Mouse (Mus musculus) layer of hippocampus, adult 9-10 months (tissue): Measurements from ENCODE around the gene Gm10644.
"Not testable (repeated sequence)": the region's sequence is repeated elsewhere in the genome, so short reads cannot be mapped to it uniquely, and the experiment has no call there.

Experiments
- DNase-seq: peaks from one replicate; pipeline ENCODE4 v3.0.0; 2022; ENCODE audit warnings: low spot score

Gm10644 gene

GRCm38 (mm10) chr8:83955106-83955957 is at the start of gene Gm10644, which contains the start of gene Asf1b:
TSS of gene Gm10644 (minus strand) at chr8:83955205.
TSS of gene Asf1b (plus strand) at chr8:83955507.
- peak; percentile 97 for DNase-seq

GRCm38 (mm10) chr8:84004533-84005201 is 49.7 kb upstream of the Gm10644 start:
- DNase-seq = peak; percentile 79

- no peak for DNase-seq
Observed at GRCm38 (mm10) chr8:84003612-84004246, 48.7 kb upstream of the Gm10644 start.

GRCm38 (mm10) chr8:84002957-84003611 is 48.1 kb upstream of the Gm10644 start:
- no peak for DNase-seq

- no peak for DNase-seq
Observed at GRCm38 (mm10) chr8:84001281-84002000, 46.4 kb upstream of the Gm10644 start, which contains the start of gene 1700067K01Rik. TSS of gene 1700067K01Rik (plus strand) at chr8:84001502.

- no peak for DNase-seq
Observed at GRCm38 (mm10) chr8:83999825-84000224, 44.8 kb upstream of the Gm10644 start.

- no peak for DNase-seq
Observed at GRCm38 (mm10) chr8:83999057-83999705, 44.2 kb upstream of the Gm10644 start.

GRCm38 (mm10) chr8:83998231-83999056 is 43.4 kb upstream of the Gm10644 start:
- no peak for DNase-seq

- DNase-seq = no peak
Observed at GRCm38 (mm10) chr8:83997511-83998141, 42.6 kb upstream of the Gm10644 start, which contains the start of gene Samd1. TSS of gene Samd1 (plus strand) at chr8:83997672.

- DNase-seq = no peak
Observed at GRCm38 (mm10) chr8:83996567-83997505, 41.8 kb upstream of the Gm10644 start.

- DNase-seq = no peak
Observed at GRCm38 (mm10) chr8:83995973-83996372, 41.0 kb upstream of the Gm10644 start.

GRCm38 (mm10) chr8:83994030-83994429 is 39.0 kb upstream of the Gm10644 start:
- no peak for DNase-seq

- no peak for DNase-seq
Observed at GRCm38 (mm10) chr8:83992488-83992887, 37.5 kb upstream of the Gm10644 start.

GRCm38 (mm10) chr8:83990170-83990569 is 35.2 kb upstream of the Gm10644 start:
- DNase-seq = no peak

- DNase-seq = no peak
Observed at GRCm38 (mm10) chr8:83989243-83989642, 34.2 kb upstream of the Gm10644 start.

- not testable (repeated sequence) for DNase-seq
Observed at GRCm38 (mm10) chr8:83983222-83983621, 28.2 kb upstream of the Gm10644 start.

- DNase-seq = no peak
Observed at GRCm38 (mm10) chr8:83982449-83982848, 27.4 kb upstream of the Gm10644 start.

GRCm38 (mm10) chr8:83981533-83981932 is 26.5 kb upstream of the Gm10644 start:
- DNase-seq = no peak
